9 mouse cellular contexts compared by ENCODE assay signal in the genomic region with DNA sequence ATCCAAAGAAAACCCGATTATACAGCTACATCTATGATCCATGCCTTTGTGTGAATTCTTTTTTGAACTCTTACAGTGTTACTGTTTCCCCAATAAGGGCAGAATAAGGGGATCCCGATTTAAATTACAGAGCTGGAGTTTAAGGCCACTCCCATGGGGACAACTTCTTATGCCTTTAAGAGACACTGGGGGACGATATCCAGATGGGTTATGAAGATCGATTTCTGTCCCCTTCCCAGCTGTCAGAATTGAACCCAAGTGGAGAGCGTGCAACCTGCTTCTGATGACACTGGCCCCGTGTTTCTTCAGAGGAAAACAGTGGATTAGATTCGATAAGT. TPM values are rescaled to one million over a fixed set of nuclear protein-coding genes. Genes with fewer than 3 reads are reported as not detected.
DNase-seq lines count a peak whose midpoint lies in the region; ATAC-seq lines count a peak whose summit lies in the region.
"Had no signal": no experiment of that assay in that cellular context is flagged by ENCODE, and none has a peak within 500 bp of the region (broad histone marks: within the 10 kb centered on the region; RNA-seq: fewer than 3 reads in every experiment).

No protein-coding gene starts in this region.

- no peaks in the 10 kb centered on the region for H3K36me3 ChIP-seq in heart, embryonic 15.5 days
- H3K36me3 ChIP-seq in hindbrain, embryonic 13.5 days, result no peaks in the 10 kb centered on the region
- H3K36me3 ChIP-seq in midbrain, embryonic 11.5 days (ENCODE audit: control insufficient read depth, insufficient read depth, low read length), result no peaks in the 10 kb centered on the region

- no peaks in the 10 kb centered on the region for H3K27me3 ChIP-seq in heart, embryonic 15.5 days
- H3K27me3 ChIP-seq in hindbrain, embryonic 13.5 days, result no peaks in the 10 kb centered on the region
- no peaks in the 10 kb centered on the region for H3K27me3 ChIP-seq in midbrain, embryonic 11.5 days (ENCODE audit: control insufficient read depth, insufficient read depth, low read length)

- no peak overlapping the region for H3K27ac ChIP-seq in heart, embryonic 15.5 days
- H3K27ac ChIP-seq in hindbrain, embryonic 13.5 days, result peak overlapping the region; percentile 35; the same call in 1 of the 2 replicates
- H3K27ac ChIP-seq in midbrain, embryonic 11.5 days (ENCODE audit: low read depth, low read length), result no peak overlapping the region

- H3K4me2 ChIP-seq in heart, embryonic 15.5 days, result peak overlapping the region; percentile 72
- peak overlapping the region; percentile 56 for H3K4me2 ChIP-seq in hindbrain, embryonic 13.5 days
- H3K4me2 ChIP-seq in midbrain, embryonic 11.5 days, result peak overlapping the region; percentile 42

- H3K9me3 ChIP-seq in heart, embryonic 15.5 days (replicated peaks), result no peaks in the 10 kb centered on the region
- no peaks in the 10 kb centered on the region for H3K9me3 ChIP-seq in hindbrain, embryonic 13.5 days
- no peaks in the 10 kb centered on the region for H3K9me3 ChIP-seq in midbrain, embryonic 11.5 days (ENCODE audit: control insufficient read depth, low read length)

- 23% methylated on average over 7 of the region's 7 CpGs for WGBS in heart, embryonic 15.5 days
- WGBS in hindbrain, embryonic 13.5 days, result 20% methylated on average over 7 of the region's 7 CpGs
- whole genome bisulfite sequencing in midbrain, embryonic 11.5 days, result 25% methylated on average over 7 of the region's 7 CpGs

- peak overlapping the region; percentile 31; the same call in 1 of the 2 replicates for H3K9ac ChIP-seq in heart, embryonic 15.5 days
- peak overlapping the region; percentile 46 for H3K9ac ChIP-seq in hindbrain, embryonic 13.5 days
- H3K9ac ChIP-seq in midbrain, embryonic 11.5 days (ENCODE audit: low read length), result peak overlapping the region; percentile 42; the same call in 1 of the 2 replicates

- ATAC-seq in heart, embryonic 15.5 days (replicated peaks; ENCODE audit: insufficient number of reproducible peaks, insufficient read depth, low FRiP score, low read depth), result 0 out of 2 replicates have a peak, but pooled peaks have one; percentile 14
- ATAC-seq in activated CD4-positive, CD25-positive, alpha-beta regulatory T cell, adult 4 months, result peak; percentile 8
- ATAC-seq in hindbrain, embryonic 13.5 days (ENCODE audit: low FRiP score), result no peak; the same call in 1 of the 2 replicates
- ATAC-seq in midbrain, embryonic 11.5 days (ENCODE audit: low FRiP score), result no peak
- ATAC-seq in monocyte, adult 5-6 weeks (replicated peaks; ENCODE audit: insufficient number of reproducible peaks, low FRiP score, low TSS enrichment, poor library complexity, severe bottlenecking), result no peak

- H3K4me1 ChIP-seq in heart, embryonic 15.5 days (replicated peaks), result peaks cover 2% of the 10 kb centered on the region; the same call in 1 of the 2 replicates
- H3K4me1 ChIP-seq in hindbrain, embryonic 13.5 days (replicated peaks), result peaks cover 13% of the 10 kb centered on the region
- peaks cover 2% of the 10 kb centered on the region; the same call in 1 of the 2 replicates for H3K4me1 ChIP-seq in midbrain, embryonic 11.5 days (ENCODE audit: control insufficient read depth, insufficient read depth, low read length)

- DNase-seq in heart, postnatal 4 days, result no peak
- no peak for DNase-seq in midbrain, embryonic 11.5 days (ENCODE audit: low spot score, missing footprints)
- no peak for DNase-seq in urinary bladder, postnatal 10 days (ENCODE audit: low spot score)
- no peak for DNase-seq in left cerebral cortex, adult 8-10 months (ENCODE audit: low spot score in 2 of 2)

- H3K4me3 ChIP-seq in heart, embryonic 15.5 days, result peak overlapping the region; percentile 72
- H3K4me3 ChIP-seq in hindbrain, embryonic 13.5 days, result peak overlapping the region; percentile 59
- peak overlapping the region; percentile 48 for H3K4me3 ChIP-seq in midbrain, embryonic 11.5 days (ENCODE audit: low read depth, low read length)

RNA-seq across cellular contexts. Expression of a gene that starts 0.3 kb away (rescaled TPM):
- 7.2 and 8.5 TPM in 2 replicates for polyA plus RNA-seq in heart, embryonic 15.5 days (2015; fragmentation: Nextera tagmentation; extraction: Ambion mirVana)
- 10 to 100 TPM; 16.4 to 18.2 TPM for total RNA-seq in heart, postnatal 4 days (2021)
- polyA plus RNA-seq in activated CD4-positive, CD25-positive, alpha-beta regulatory T cell, adult 4 months (2017; shearing (Covaris generic)), result 1 to 10 TPM; 8.3 to 8.9 TPM
- 52.5 and 54.8 TPM in 2 replicates for polyA plus RNA-seq in hindbrain, embryonic 13.5 days (2015; fragmentation: Nextera tagmentation; extraction: Ambion mirVana)
- polyA plus RNA-seq in midbrain, embryonic 11.5 days (2014; fragmentation: Nextera tagmentation; extraction: Ambion mirVana), result 15.6 and 17.2 TPM in 2 replicates
- 9.9 to 11.5 TPM (median 11.3 TPM) in 3 replicates for total RNA-seq in monocyte, adult 5-6 weeks (2017)
- total RNA-seq in left cerebral cortex, adult 8-10 months (2022), result 100 to 1,000 TPM in 3 of 4 experiments, 10 to 100 TPM in 1; 95.4 to 122 (median 108) TPM

RNA-seq across cellular contexts. Expression of a gene that starts 11.4 kb away (rescaled TPM):
- polyA plus RNA-seq in heart, embryonic 15.5 days (2015; fragmentation: Nextera tagmentation; extraction: Ambion mirVana), result 22.2 and 23.0 TPM in 2 replicates
- 10 to 100 TPM; 30.3 to 31.7 TPM for total RNA-seq in heart, postnatal 4 days (2021)
- 1 to 10 TPM; 6.7 to 7.6 TPM for polyA plus RNA-seq in activated CD4-positive, CD25-positive, alpha-beta regulatory T cell, adult 4 months (2017; shearing (Covaris generic))
- polyA plus RNA-seq in hindbrain, embryonic 13.5 days (2015; fragmentation: Nextera tagmentation; extraction: Ambion mirVana), result 54.1 and 54.9 TPM in 2 replicates
- polyA plus RNA-seq in midbrain, embryonic 11.5 days (2014; fragmentation: Nextera tagmentation; extraction: Ambion mirVana), result 50.9 and 51.6 TPM in 2 replicates
- total RNA-seq in monocyte, adult 5-6 weeks (2017), result 7.4 to 9.4 TPM (median 8.1 TPM) in 3 replicates
- 10 to 100 TPM; 23.4 to 29.5 (median 25.2) TPM for total RNA-seq in left cerebral cortex, adult 8-10 months (2022)

RNA-seq across cellular contexts. Expression of a gene that starts 59.8 kb away (rescaled TPM):
- polyA plus RNA-seq in heart, embryonic 15.5 days (2015; fragmentation: Nextera tagmentation; extraction: Ambion mirVana), result 0.18 TPM in 1 of 2 replicates, not detected in the other
- not detected for total RNA-seq in heart, postnatal 4 days (2021)
- not detected for polyA plus RNA-seq in activated CD4-positive, CD25-positive, alpha-beta regulatory T cell, adult 4 months (2017; shearing (Covaris generic))
- polyA plus RNA-seq in hindbrain, embryonic 13.5 days (2015; fragmentation: Nextera tagmentation; extraction: Ambion mirVana), result 0.19 and 0.27 TPM in 2 replicates
- not detected in 2 replicates for polyA plus RNA-seq in midbrain, embryonic 11.5 days (2014; fragmentation: Nextera tagmentation; extraction: Ambion mirVana)
- not detected in 3 replicates for total RNA-seq in monocyte, adult 5-6 weeks (2017)
- total RNA-seq in left cerebral cortex, adult 8-10 months (2022), result not detected
- total RNA-seq: left cerebral cortex, postnatal 10 days had no signal

Comparison
In these comparisons a context has a peak if more than half of its experiments do, and no peak if none do; other contexts are left out.
1. ATAC-seq: peak in heart, embryonic 15.5 days (single experiment) and activated CD4-positive, CD25-positive, alpha-beta regulatory T cell, adult 4 months (single experiment); none in hindbrain, embryonic 13.5 days (single experiment), midbrain, embryonic 11.5 days (single experiment) and monocyte, adult 5-6 weeks (single experiment).
2. Peak in every context shown above with its lines, with median percentiles within 50 percentile points of each other: H3K4me2 ChIP-seq, H3K4me3 ChIP-seq and H3K9ac ChIP-seq.